Mouse (Mus musculus): Measurements from ENCODE around the gene Barhl2.

Barhl2 gene

GRCm38 (mm10) chr5:106457986-106458476 is at the start of gene Barhl2:
TSS of gene Barhl2 (minus strand) at chr5:106458166.
- DNase-seq, result no peak

- DNase-seq, result no peak
Measured at GRCm38 (mm10) chr5:106506061-106506460, 48.1 kb upstream of the Barhl2 start.

- no peak for DNase-seq
Measured at GRCm38 (mm10) chr5:106502684-106503545, 44.9 kb upstream of the Barhl2 start.

- no peak for DNase-seq
Measured at GRCm38 (mm10) chr5:106502271-106502670, 44.3 kb upstream of the Barhl2 start.

DNA sequence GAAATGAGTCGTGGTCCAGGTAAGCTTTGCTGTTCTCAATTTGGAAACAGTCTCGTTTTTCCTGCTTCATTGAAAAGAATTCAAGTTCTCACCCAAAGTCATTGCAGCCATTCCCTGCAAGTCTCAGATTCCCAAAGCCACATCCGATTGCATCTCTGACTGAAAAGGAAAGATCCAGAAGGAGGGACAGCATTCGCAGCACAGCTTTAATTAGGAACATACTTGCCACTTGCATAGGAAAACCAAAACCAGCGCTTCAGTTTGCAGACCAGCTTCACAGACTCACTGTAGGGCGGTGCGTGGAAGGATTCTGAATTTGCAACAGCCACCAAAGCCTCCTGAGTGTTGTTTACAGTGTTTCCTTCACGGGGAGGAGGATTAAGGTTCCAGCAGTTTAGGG is 33.8 kb upstream of the Barhl2 start:
- no peak for DNase-seq

DNA sequence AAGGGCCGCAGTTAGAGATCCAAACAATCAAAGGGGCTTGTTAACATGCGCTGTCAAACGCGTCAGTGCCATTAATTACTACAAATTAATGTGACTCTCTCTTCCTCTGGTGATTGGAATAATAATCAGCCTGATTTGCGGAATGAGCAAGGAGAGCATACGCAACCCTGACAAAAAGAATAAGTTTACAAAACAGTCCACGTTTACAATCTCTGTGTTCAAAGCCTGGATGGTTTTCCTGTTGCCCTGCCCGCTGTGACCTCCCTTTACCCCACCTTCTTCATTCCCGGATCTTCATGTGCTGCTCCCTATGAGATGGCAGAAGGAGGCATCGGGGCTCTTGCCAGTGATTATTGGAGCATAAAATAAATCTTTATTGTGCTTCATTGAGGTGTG is 14.1 kb upstream of the Barhl2 start:
- no peak for DNase-seq

- DNase-seq, result no peak
Measured at GRCm38 (mm10) chr5:106471235-106472104, 13.5 kb upstream of the Barhl2 start.

DNA sequence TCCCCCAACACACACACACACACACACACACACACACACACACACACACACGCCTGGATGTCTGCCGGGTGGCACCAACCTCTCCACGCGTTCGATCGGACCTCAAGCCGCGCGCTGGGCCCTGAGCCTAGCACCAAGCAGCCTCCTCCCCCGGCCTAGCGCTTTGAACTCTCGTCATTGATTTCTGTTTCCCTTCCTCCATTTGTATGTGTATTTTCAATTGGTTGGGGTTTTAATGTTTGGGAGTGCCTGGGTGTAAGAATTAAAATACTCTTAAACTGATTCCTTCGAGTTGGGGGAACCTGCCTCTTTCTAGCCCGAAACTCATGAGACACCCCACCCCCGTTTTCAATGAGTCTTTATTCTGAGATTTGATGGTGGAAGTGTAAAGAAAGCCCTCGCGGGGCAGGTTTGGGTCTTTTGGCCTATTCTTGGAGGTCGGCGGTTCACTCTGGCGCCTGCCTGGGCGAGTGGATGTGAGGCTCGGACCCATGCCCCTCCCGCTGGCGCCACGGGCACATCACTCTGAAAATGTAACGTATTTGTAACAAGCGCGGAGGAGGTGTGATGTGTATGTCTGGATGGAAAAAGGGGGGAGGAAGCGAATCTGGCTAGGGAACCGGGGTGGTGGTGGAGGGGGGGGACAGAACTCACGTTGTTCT is 7.3 kb upstream of the Barhl2 start:
- DNase-seq, result no peak

- no peak for DNase-seq
Measured at GRCm38 (mm10) chr5:106464336-106465128, 6.6 kb upstream of the Barhl2 start.

- no peak for DNase-seq
Measured at GRCm38 (mm10) chr5:106463661-106464191, 5.8 kb upstream of the Barhl2 start.

- DNase-seq, result no peak
Measured at GRCm38 (mm10) chr5:106461913-106462312, 3.9 kb upstream of the Barhl2 start.

DNA sequence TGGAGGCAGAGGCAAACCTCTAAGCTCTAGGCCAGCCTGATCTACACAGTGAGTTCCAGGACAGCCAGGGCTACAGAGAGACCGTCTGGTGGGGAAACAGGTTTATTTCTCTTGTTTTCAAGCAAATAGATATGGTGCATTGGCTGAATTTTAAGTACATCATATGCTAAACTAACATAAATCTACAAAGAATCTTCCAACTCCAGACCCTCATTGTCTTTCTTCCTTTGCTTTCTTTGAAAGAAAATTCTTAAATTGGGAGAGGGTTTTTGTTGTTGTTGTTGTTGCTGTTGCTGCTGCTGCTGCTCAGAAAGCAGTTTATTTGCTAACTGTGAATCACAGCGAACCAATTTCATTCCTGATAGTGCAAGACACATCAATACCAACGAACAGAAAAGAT is 3.5 kb upstream of the Barhl2 start:
- DNase-seq, result no peak

- no peak for DNase-seq
Measured at GRCm38 (mm10) chr5:106460535-106460934, 2.6 kb upstream of the Barhl2 start.

DNA sequence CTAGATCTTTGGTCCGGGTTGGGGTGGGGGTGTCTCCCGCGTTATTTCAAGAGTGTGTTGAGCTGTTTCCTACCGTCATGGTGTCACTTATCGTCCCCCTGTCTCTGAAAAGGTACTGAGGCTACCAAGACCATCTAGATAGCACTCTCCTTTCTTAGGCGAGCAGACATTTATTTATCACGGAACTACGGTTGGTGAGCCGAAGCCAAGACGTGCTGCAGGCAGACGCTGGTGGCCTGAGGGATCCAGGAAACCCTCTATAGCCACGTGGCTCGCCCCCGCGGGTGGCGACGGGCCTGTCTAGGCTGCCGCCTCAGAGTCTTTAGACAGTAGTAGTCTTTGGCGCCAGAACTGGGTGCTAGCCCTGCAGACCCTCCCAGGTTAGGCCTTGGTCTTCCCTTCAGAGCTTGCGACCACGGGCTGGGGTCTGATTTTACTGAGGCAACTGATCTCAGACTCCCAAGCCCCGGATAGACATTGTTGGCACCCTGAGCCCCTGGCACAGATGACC is 2.1 kb upstream of the Barhl2 start:
- no peak for DNase-seq

DNA sequence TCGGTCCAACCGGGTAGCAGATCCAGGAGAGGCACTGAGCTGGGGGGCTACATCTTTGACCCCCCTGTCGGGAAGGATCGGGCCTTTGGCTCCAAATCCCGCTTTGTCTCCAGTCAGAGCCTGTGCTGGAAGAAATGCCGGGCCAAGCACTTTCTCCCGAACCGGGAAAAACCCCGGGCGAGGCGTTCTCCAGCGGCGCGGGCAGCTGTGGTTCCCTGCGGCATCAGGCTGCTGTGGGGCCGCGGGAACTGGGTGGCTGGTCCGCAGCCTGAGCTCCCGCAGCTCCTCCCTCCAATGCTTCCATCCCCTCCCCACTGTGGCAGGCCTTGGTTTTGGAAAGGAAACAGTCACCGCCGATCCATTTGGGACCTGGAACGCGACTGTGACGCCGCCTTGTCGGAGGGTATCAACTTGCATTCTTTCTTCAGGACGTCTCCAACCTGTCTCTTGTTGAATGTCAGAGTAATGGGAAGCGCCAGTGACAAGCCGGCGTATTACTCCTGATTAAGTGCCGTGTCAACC is 1.2 kb upstream of the Barhl2 start:
- DNase-seq, result no peak

GRCm38 (mm10) chr5:106458477-106459119 is 632 bp upstream of the Barhl2 start:
- DNase-seq, result no peak

GRCm38 (mm10) chr5:106457111-106457925 is 648 bp downstream of the Barhl2 start:
- no peak for DNase-seq

- DNase-seq, result no peak
Measured at GRCm38 (mm10) chr5:106455984-106456383, 2.0 kb downstream of the Barhl2 start.

GRCm38 (mm10) chr5:106455106-106455920 is 2.7 kb downstream of the Barhl2 start:
- DNase-seq, result no peak
